Mouse (Mus musculus) stomach, embryonic 15.5 days (tissue): Measurements from ENCODE around the gene Tst. TPM values are rescaled to one million over a fixed set of nuclear protein-coding genes. Genes with fewer than 3 reads are reported as not detected.
A peak's percentile ranks its signal among the peaks of the same experiment; 100 is the strongest.

Experiments
- ATAC-seq: fragments of 200-750 bp; cut with Nextera tagmentation; 2 replicates; pipeline ENCODE4 v1.8.0; 2017; ENCODE audit warnings: low read depth, moderate number of reproducible peaks, moderate TSS enrichment; ENCODE audit not compliant: insufficient read depth, low FRiP score
- H3K27ac ChIP-seq: fragments of 300-500 bp; sonication (generic); 2 replicates; pipeline ENCODE4 v1.5.1; 2015; ENCODE audit warnings: mild to moderate bottlenecking, inconsistent platforms
- H3K27me3 ChIP-seq: fragments of 300-500 bp; sonication (generic); replicated peaks from 2 replicates; pipeline ENCODE4 v1.6.1; 2015; ENCODE audit warnings: inconsistent platforms
- H3K36me3 ChIP-seq: fragments of 300-500 bp; sonication (generic); 2 replicates; pipeline ENCODE4 v1.6.1; 2015; ENCODE audit warnings: inconsistent platforms
- H3K4me1 ChIP-seq: fragments of 300-500 bp; sonication (generic); 2 replicates; pipeline ENCODE4 v1.6.1; 2015; ENCODE audit warnings: inconsistent platforms
- H3K4me2 ChIP-seq: fragments of 300-500 bp; sonication (generic); 2 replicates; pipeline ENCODE4 v1.6.1; 2015; ENCODE audit warnings: mild to moderate bottlenecking, inconsistent platforms
- H3K4me3 ChIP-seq: fragments of 300-500 bp; sonication (generic); replicated peaks from 2 replicates; pipeline ENCODE4 v1.5.1; 2015; ENCODE audit warnings: inconsistent platforms
- H3K9ac ChIP-seq: fragments of 300-500 bp; sonication (generic); 2 replicates; pipeline ENCODE4 v1.6.1; 2015; ENCODE audit warnings: inconsistent platforms
- H3K9me3 ChIP-seq: fragments of 300-500 bp; sonication (generic); 2 replicates; pipeline ENCODE4 v1.6.1; 2016; ENCODE audit warnings: inconsistent platforms
- WGBS: fragments of 180-500 bp; shearing (Covaris S2); methylation state at CpG from one replicate; pipeline ENCODE4 v1.1.7; 2015; 5-methylcytosine and 5-hydroxymethylcytosine counted together
- polyA plus RNA-seq: library from polyadenylated mRNA; unstranded; fragments of >200 nt; fragmentation: Nextera tagmentation; extraction: Ambion mirVana; gene quantifications from 2 replicates; pipeline ENCODE4 v1.2.1, GENCODE M21; 2015

Tst gene
- 67.4 and 89.8 TPM in 2 replicates for polyA plus RNA-seq

- ATAC-seq: peak; percentile 74
- H3K4me2 ChIP-seq: peak within 1 kb of the TSS; percentile 90
- peak within 1 kb of the TSS; percentile 79 for H3K4me3 ChIP-seq
- 2% methylated on average over 34 of the region's 34 CpGs for WGBS
- H3K36me3 ChIP-seq: no peaks in the 10 kb centered on the region
- H3K9me3 ChIP-seq: no peaks in the 10 kb centered on the region
- H3K4me1 ChIP-seq: peaks cover 55% of the 10 kb centered on the region
- peak within 1 kb of the TSS; percentile 99 for H3K27ac ChIP-seq
- H3K27me3 ChIP-seq: peaks cover 11% of the 10 kb centered on the region; the same call in 1 of the 2 replicates
- H3K9ac ChIP-seq: peak within 1 kb of the TSS; percentile 53
Observed at GRCm38 (mm10) chr15:78405517-78406211, at the start of gene Tst. Gene Tst (minus strand): TSS chr15:78405907.

DNA sequence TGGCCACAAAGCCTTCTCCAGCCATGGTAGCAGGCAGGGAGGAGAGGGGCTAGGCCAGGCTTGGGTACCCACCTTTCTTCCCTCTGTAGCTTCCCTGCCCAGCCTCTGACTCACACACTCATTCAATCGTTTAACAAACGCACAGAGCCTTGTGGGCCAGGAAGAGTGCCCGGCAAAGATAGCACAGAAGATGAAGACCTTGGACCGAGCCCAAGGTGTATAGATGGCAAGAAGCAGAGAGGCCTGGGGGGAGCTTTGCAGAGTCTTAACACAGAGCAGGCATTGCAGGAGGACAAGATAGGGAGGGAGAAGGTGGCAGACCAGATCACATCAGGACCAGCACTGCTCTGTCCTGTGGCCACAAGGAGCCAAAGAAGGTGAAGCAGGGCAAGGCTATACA is 49.5 kb upstream of the Tst start:
- Histone ChIP-seq H3K4me1 (no peaks in the 10 kb centered on the region), H3K4me2 (no peak overlapping the region), H3K27ac (no peak overlapping the region), H3K9ac (no peak overlapping the region), H3K4me3 (no peak overlapping the region), H3K36me3 (no peaks in the 10 kb centered on the region), H3K9me3 (no peaks in the 10 kb centered on the region), H3K27me3 (no peaks in the 10 kb centered on the region)
- ATAC-seq: no peak
- 56% methylated on average over 4 of the region's 4 CpGs for WGBS

GRCm38 (mm10) chr15:78452929-78453328 is 47.2 kb upstream of the Tst start:
- Histone ChIP-seq H3K4me3 (no peak overlapping the region), H3K9ac (no peak overlapping the region), H3K9me3 (no peaks in the 10 kb centered on the region), H3K4me1 (no peaks in the 10 kb centered on the region), H3K36me3 (no peaks in the 10 kb centered on the region), H3K27ac (no peak overlapping the region), H3K27me3 (no peaks in the 10 kb centered on the region), H3K4me2 (no peak overlapping the region)
- WGBS: 79% methylated on average over 3 of the region's 3 CpGs
- no peak for ATAC-seq

- Histone ChIP-seq H3K4me1 (0 out of 2 replicates have a peak, but pooled peaks cover 6% of the 10 kb centered on the region), H3K9me3 (no peaks in the 10 kb centered on the region), H3K4me2 (no peak overlapping the region), H3K9ac (no peak overlapping the region), H3K4me3 (no peak overlapping the region), H3K36me3 (no peaks in the 10 kb centered on the region), H3K27ac (no peak overlapping the region), H3K27me3 (no peaks in the 10 kb centered on the region)
- 67% methylated on average over 2 of the region's 2 CpGs for WGBS
- no peak for ATAC-seq
Observed at GRCm38 (mm10) chr15:78451201-78451600, 45.5 kb upstream of the Tst start.

GRCm38 (mm10) chr15:78450419-78450768 is 44.7 kb upstream of the Tst start:
- H3K9ac ChIP-seq: no peak overlapping the region
- 89% methylated on average over 6 of the region's 6 CpGs for WGBS
- no peak for ATAC-seq
- no peaks in the 10 kb centered on the region for H3K36me3 ChIP-seq
- H3K27ac ChIP-seq: no peak overlapping the region
- no peaks in the 10 kb centered on the region for H3K27me3 ChIP-seq
- H3K4me1 ChIP-seq: 0 out of 2 replicates have a peak, but pooled peaks cover 6% of the 10 kb centered on the region
- no peak overlapping the region for H3K4me2 ChIP-seq
- H3K9me3 ChIP-seq: no peaks in the 10 kb centered on the region
- H3K4me3 ChIP-seq: no peak overlapping the region

DNA sequence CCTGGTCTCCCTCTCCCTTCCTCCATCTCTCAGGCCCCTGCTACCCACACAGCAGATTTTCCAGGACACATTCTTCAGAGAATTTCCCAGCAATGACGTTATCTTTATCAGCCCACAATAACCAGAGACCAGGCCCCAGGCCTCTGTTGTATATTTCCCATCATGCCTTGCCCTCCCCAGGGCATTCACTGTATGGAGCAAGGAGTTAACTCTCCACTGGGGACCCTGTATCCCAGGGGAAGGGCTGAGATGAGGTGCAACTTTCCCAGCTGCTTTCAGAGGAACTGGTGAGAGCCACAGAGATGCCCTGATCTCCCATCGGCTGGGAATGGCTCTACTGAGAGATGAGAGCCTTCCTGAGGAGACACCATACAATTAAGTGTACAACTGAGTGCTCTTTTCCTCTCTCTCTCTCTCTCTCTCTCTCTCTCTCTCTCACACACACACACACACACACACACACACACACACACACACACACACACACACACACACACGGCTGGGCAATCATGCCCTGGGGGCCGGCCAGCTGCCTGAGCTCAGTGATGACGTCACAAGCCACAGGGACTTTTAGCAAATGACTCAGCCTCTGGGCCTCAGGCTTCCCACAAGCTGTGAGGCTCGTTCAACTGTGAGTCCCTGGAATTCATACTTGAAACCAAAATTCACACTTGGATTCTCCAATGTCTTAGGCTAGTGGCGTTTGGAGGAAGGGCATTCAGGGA is 44.1 kb upstream of the Tst start:
- Histone ChIP-seq H3K4me2 (no peak overlapping the region), H3K4me3 (no peak overlapping the region), H3K27ac (no peak overlapping the region), H3K4me1 (0 out of 2 replicates have a peak, but pooled peaks cover 6% of the 10 kb centered on the region), H3K9me3 (no peaks in the 10 kb centered on the region), H3K9ac (no peak overlapping the region), H3K36me3 (no peaks in the 10 kb centered on the region), H3K27me3 (no peaks in the 10 kb centered on the region)
- no peak for ATAC-seq
- WGBS: 26% methylated on average over 6 of the region's 7 CpGs

DNA sequence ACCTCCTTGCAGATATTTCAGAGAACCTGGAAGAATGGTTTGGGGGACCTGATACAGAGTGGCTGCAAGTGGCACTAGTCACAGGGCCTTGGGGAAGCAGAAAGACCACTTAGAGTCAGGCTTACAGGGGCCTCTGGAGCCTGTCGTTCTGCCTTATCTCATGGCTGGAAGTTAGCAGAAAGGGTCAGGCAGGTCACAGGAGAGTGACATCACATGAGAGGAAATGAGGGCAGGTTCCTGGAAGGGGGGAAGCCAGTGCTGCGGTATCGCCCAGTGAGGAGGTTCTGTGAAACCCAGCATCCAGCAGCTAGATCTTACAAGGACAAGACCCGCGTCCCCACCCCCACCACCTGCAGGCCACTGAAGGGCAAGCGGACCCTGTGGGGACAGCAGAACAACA is 43.4 kb upstream of the Tst start:
- no peak overlapping the region for H3K4me2 ChIP-seq
- WGBS: 58% methylated on average over 6 of the region's 6 CpGs
- H3K9me3 ChIP-seq: no peaks in the 10 kb centered on the region
- no peak overlapping the region for H3K9ac ChIP-seq
- ATAC-seq: no peak
- 0 out of 2 replicates have a peak, but pooled peaks cover 6% of the 10 kb centered on the region for H3K4me1 ChIP-seq
- H3K27me3 ChIP-seq: no peaks in the 10 kb centered on the region
- H3K27ac ChIP-seq: no peak overlapping the region
- H3K36me3 ChIP-seq: no peaks in the 10 kb centered on the region
- H3K4me3 ChIP-seq: no peak overlapping the region

GRCm38 (mm10) chr15:78447746-78448535 is 42.2 kb upstream of the Tst start:
- Histone ChIP-seq H3K4me1 (0 out of 2 replicates have a peak, but pooled peaks cover 6% of the 10 kb centered on the region), H3K27me3 (no peaks in the 10 kb centered on the region), H3K4me2 (peak overlapping the region; percentile 67), H3K27ac (peak overlapping the region; percentile 86), H3K36me3 (no peaks in the 10 kb centered on the region), H3K9ac (peak overlapping the region; percentile 18; the same call in 1 of the 2 replicates), H3K9me3 (no peaks in the 10 kb centered on the region), H3K4me3 (peak overlapping the region; percentile 32)
- under 1% methylated on average over 22 of the region's 22 CpGs for WGBS
- ATAC-seq: no peak

GRCm38 (mm10) chr15:78447121-78447520 is 41.4 kb upstream of the Tst start:
- WGBS: 46% methylated on average over 7 of the region's 7 CpGs
- no peak overlapping the region for H3K27ac ChIP-seq
- H3K4me3 ChIP-seq: no peak overlapping the region

DNA sequence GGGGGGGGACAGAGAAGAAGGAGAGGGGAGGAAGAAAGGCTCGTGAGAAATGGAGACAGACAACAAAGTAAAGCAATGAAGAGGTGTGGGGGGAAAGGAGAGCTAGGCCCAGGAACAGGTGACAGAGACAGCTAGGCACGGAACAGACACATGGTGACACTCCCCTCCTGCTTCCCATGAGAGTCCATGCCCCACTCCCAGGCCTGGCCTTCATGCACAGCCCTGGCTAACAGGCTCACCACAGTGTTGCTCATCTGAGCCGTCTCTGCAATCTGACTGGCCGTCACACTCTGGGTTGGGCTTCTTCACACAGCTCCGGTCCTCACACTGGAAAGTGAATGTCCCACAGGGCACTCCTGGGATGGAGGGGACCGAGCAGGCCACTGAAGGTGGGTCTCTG is 38.1 kb upstream of the Tst start:
- 48% methylated on average over 6 of the region's 6 CpGs for WGBS
- Histone ChIP-seq H3K27ac (no peak overlapping the region), H3K9me3 (no peaks in the 10 kb centered on the region), H3K4me1 (0 out of 2 replicates have a peak, but pooled peaks cover 6% of the 10 kb centered on the region), H3K27me3 (no peaks in the 10 kb centered on the region), H3K4me2 (no peak overlapping the region), H3K4me3 (no peak overlapping the region), H3K36me3 (no peaks in the 10 kb centered on the region), H3K9ac (no peak overlapping the region)
- no peak for ATAC-seq

More at GRCm38 (mm10) chr15:78447121-78447520, 41.4 kb upstream of the Tst start:
- H3K4me1 ChIP-seq: 0 out of 2 replicates have a peak, but pooled peaks cover 6% of the 10 kb centered on the region
- H3K9me3 ChIP-seq: no peaks in the 10 kb centered on the region
- no peaks in the 10 kb centered on the region for H3K27me3 ChIP-seq
- no peaks in the 10 kb centered on the region for H3K36me3 ChIP-seq
- H3K9ac ChIP-seq: no peak overlapping the region
- ATAC-seq: no peak
- no peak overlapping the region for H3K4me2 ChIP-seq

- Histone ChIP-seq H3K36me3 (no peaks in the 10 kb centered on the region; the same call in 1 of the 2 replicates), H3K27ac (no peak overlapping the region), H3K4me2 (no peak overlapping the region), H3K9ac (no peak overlapping the region), H3K4me3 (no peak overlapping the region), H3K4me1 (peaks cover 12% of the 10 kb centered on the region), H3K27me3 (no peaks in the 10 kb centered on the region), H3K9me3 (no peaks in the 10 kb centered on the region)
- no peak for ATAC-seq
- WGBS: 89% methylated on average over 19 of the region's 19 CpGs
Observed at GRCm38 (mm10) chr15:78442231-78442630, 36.5 kb upstream of the Tst start.
